Mouse (Mus musculus) liver, postnatal 0 days (tissue): ENCODE measurements around the gene Gstp3. TPM values are rescaled to one million over a fixed set of nuclear protein-coding genes. Genes with fewer than 3 reads are reported as not detected.
A peak's percentile ranks its signal among the peaks of the same experiment; 100 is the strongest.

Experiments
- ATAC-seq: fragments of 200-750 bp; cut with Nextera tagmentation; 2 replicates; pipeline ENCODE4 v1.8.0; 2017; ENCODE audit warnings: mild to moderate bottlenecking, moderate library complexity
- DNase-seq: peaks from one replicate; pipeline ENCODE4 v3.0.0-alpha.2; 2016
- H3K27ac ChIP-seq: fragments of 300-500 bp; sonication (generic); 2 replicates; pipeline ENCODE4 v1.5.1; 2014; ENCODE audit warnings: antibody characterized with exemption, moderate library complexity, mild to moderate bottlenecking, low read depth
- H3K27me3 ChIP-seq: fragments of 300-500 bp; sonication (generic); 2 replicates; pipeline ENCODE4 v1.6.1; 2014; ENCODE audit warnings: low read length, control low read depth, mixed read lengths; ENCODE audit not compliant: insufficient read depth
- H3K36me3 ChIP-seq: fragments of 300-500 bp; sonication (generic); replicated peaks from 2 replicates; pipeline ENCODE4 v1.6.1; 2014; ENCODE audit warnings: mild to moderate bottlenecking, control low read depth, low read length, moderate library complexity, mixed read lengths; ENCODE audit not compliant: insufficient read depth
- H3K4me1 ChIP-seq: fragments of 300-500 bp; sonication (generic); 2 replicates; pipeline ENCODE4 v1.6.1; 2014; ENCODE audit warnings: antibody characterized with exemption, mild to moderate bottlenecking, control low read depth; ENCODE audit not compliant: insufficient read depth
- H3K4me2 ChIP-seq: fragments of 300-500 bp; sonication (generic); 2 replicates; pipeline ENCODE4 v1.6.1; 2014; ENCODE audit warnings: low read depth, mild to moderate bottlenecking, low read length, moderate library complexity, mixed read lengths
- H3K4me3 ChIP-seq: fragments of 300-500 bp; sonication (generic); 2 replicates; pipeline ENCODE4 v1.5.1; 2014; ENCODE audit warnings: low read depth, low read length
- H3K9ac ChIP-seq: fragments of 300-500 bp; sonication (generic); replicated peaks from 2 replicates; pipeline ENCODE4 v1.6.1; 2014; ENCODE audit warnings: mild to moderate bottlenecking, moderate library complexity
- H3K9me3 ChIP-seq: fragments of 300-500 bp; sonication (generic); 2 replicates; pipeline ENCODE4 v1.6.1; 2016; ENCODE audit warnings: mild to moderate bottlenecking, control low read depth, low read length, mixed read lengths
- CTCF ChIP-seq: sonication (generic); IDR thresholded peaks from 2 replicates; pipeline ENCODE4 v1.5.1; 2016; ENCODE audit warnings: antibody characterized with exemption, low read depth
- EP300 ChIP-seq: IDR thresholded peaks from 2 replicates; pipeline ENCODE4 v1.6.1; 2016; ENCODE audit warnings: antibody characterized with exemption, low read depth, mild to moderate bottlenecking
- WGBS: fragments of 180-500 bp; shearing (Covaris S2); extraction: QIAGEN DNeasy Blood & Tissue Kit; methylation state at CpG from one replicate; pipeline ENCODE4 v1.1.7; 2014; ENCODE audit not compliant: insufficient replicate concordance; 5-methylcytosine and 5-hydroxymethylcytosine counted together
- polyA plus RNA-seq: library from polyadenylated mRNA; unstranded; fragments of >200 nt; fragmentation: Nextera tagmentation; extraction: Ambion mirVana; gene quantifications from 2 replicates; pipeline ENCODE4 v1.2.1, GENCODE M21; 2015

The Gstp3 gene
- polyA plus RNA-seq, 1 experiment from 2014 or later, result 64.5 TPM

GRCm38 (mm10) chr19:4086156-4086555, 26.8 kb upstream of the Gstp3 start:
- H3K27ac ChIP-seq, result no peak overlapping the region
- H3K4me2 ChIP-seq, result no peak overlapping the region
- DNase-seq, result no peak
- 0 out of 2 replicates have a peak, but pooled peaks cover 6% of the 10 kb centered on the region for H3K27me3 ChIP-seq
- TF ChIP-seq EP300 (no peak), CTCF (no peak)
- no peaks in the 10 kb centered on the region for H3K9me3 ChIP-seq
- H3K4me3 ChIP-seq, result no peak overlapping the region
- H3K36me3 ChIP-seq, result no peaks in the 10 kb centered on the region
- WGBS, result 79% methylated on average over 15 of the region's 15 CpGs
- ATAC-seq, result no peak
- H3K4me1 ChIP-seq, result peaks cover 6% of the 10 kb centered on the region
- no peak overlapping the region for H3K9ac ChIP-seq

GRCm38 (mm10) chr19:4084984-4085383, 25.6 kb upstream of the Gstp3 start:
- Histone ChIP-seq H3K4me3 (no peak overlapping the region), H3K36me3 (no peaks in the 10 kb centered on the region), H3K9me3 (no peaks in the 10 kb centered on the region), H3K4me2 (no peak overlapping the region), H3K27ac (no peak overlapping the region), H3K4me1 (peaks cover 15% of the 10 kb centered on the region), H3K27me3 (0 out of 2 replicates have a peak, but pooled peaks cover 6% of the 10 kb centered on the region), H3K9ac (no peak overlapping the region)
- ATAC-seq, result peak; percentile 67
- no peak for DNase-seq
- 72% methylated on average over 1 of the region's 1 CpGs for WGBS
- no peak for TF ChIP-seq EP300
- peak; percentile 74 for TF ChIP-seq CTCF

GRCm38 (mm10) chr19:4083826-4084225, 24.5 kb upstream of the Gstp3 start:
- H3K36me3 ChIP-seq, result no peaks in the 10 kb centered on the region
- 46% methylated on average over 8 of the region's 8 CpGs for WGBS
- no peak overlapping the region for H3K9ac ChIP-seq
- H3K27ac ChIP-seq, result no peak overlapping the region
- no peak overlapping the region for H3K4me3 ChIP-seq
- H3K9me3 ChIP-seq, result no peaks in the 10 kb centered on the region
- H3K27me3 ChIP-seq, result 0 out of 2 replicates have a peak, but pooled peaks cover 2% of the 10 kb centered on the region
- ATAC-seq (no peak), DNase-seq (no peak)
- H3K4me1 ChIP-seq, result peaks cover 25% of the 10 kb centered on the region
- no peak overlapping the region for H3K4me2 ChIP-seq
- no peak for TF ChIP-seq CTCF
- no peak for TF ChIP-seq EP300

- WGBS, result 81% methylated on average over 7 of the region's 7 CpGs
- DNase-seq, result no peak
- H3K4me1 ChIP-seq, result peaks cover 25% of the 10 kb centered on the region
Measured at GRCm38 (mm10) chr19:4083316-4083715, 23.9 kb upstream of the Gstp3 start.

GRCm38 (mm10) chr19:4082219-4082965, 23.0 kb upstream of the Gstp3 start:
- WGBS, result 73% methylated on average over 11 of the region's 11 CpGs
- no peak for ATAC-seq
- Histone ChIP-seq H3K9ac (no peak overlapping the region), H3K36me3 (no peaks in the 10 kb centered on the region), H3K4me3 (no peak overlapping the region), H3K4me2 (no peak overlapping the region), H3K4me1 (peaks cover 25% of the 10 kb centered on the region), H3K27me3 (0 out of 2 replicates have a peak, but pooled peaks cover 2% of the 10 kb centered on the region), H3K27ac (no peak overlapping the region), H3K9me3 (no peaks in the 10 kb centered on the region)
- TF ChIP-seq CTCF, result no peak
- TF ChIP-seq EP300, result no peak
- no peak for DNase-seq

More at GRCm38 (mm10) chr19:4083316-4083715, 23.9 kb upstream of the Gstp3 start:
- TF ChIP-seq CTCF, result no peak
- no peak for TF ChIP-seq EP300
- Histone ChIP-seq H3K36me3 (no peaks in the 10 kb centered on the region), H3K9ac (no peak overlapping the region), H3K4me2 (no peak overlapping the region), H3K27ac (no peak overlapping the region), H3K27me3 (0 out of 2 replicates have a peak, but pooled peaks cover 2% of the 10 kb centered on the region), H3K4me3 (no peak overlapping the region), H3K9me3 (no peaks in the 10 kb centered on the region)
- no peak for ATAC-seq

GRCm38 (mm10) chr19:4081394-4081793, 22.0 kb upstream of the Gstp3 start, which contains the start of gene Cabp2:
Gene Cabp2, plus strand, starts transcription at chr19:4081578.
- no peak for DNase-seq
- H3K27ac ChIP-seq, result no peak within 1 kb of the TSS; the same call in 1 of the 2 replicates
- ATAC-seq, result no peak
- WGBS, result 59% methylated on average over 3 of the region's 3 CpGs
- no peaks in the 10 kb centered on the region for H3K36me3 ChIP-seq
- peak within 1 kb of the TSS; percentile 27 for H3K4me2 ChIP-seq
- H3K9ac ChIP-seq, result no peak within 1 kb of the TSS
- peaks cover 25% of the 10 kb centered on the region for H3K4me1 ChIP-seq
- no peaks in the 10 kb centered on the region for H3K9me3 ChIP-seq
- H3K27me3 ChIP-seq, result 0 out of 2 replicates have a peak, but pooled peaks cover 2% of the 10 kb centered on the region
- no peak for TF ChIP-seq EP300
- no peak for TF ChIP-seq CTCF
- H3K4me3 ChIP-seq, result no peak within 1 kb of the TSS
